Mouse (Mus musculus): ENCODE results near the gene Nmnat2. TPM values are rescaled to one million over a fixed set of nuclear protein-coding genes. Genes with fewer than 3 reads are reported as not detected.

Gene Nmnat2
- polyA plus RNA-seq, 1 experiment, result 3.2 TPM

GRCm38 (mm10) chr1:153111596-153111995 is 156.8 kb downstream of the Nmnat2 start:
- peaks cover 8% of the 10 kb centered on the region for H3K4me1 ChIP-seq (ENCODE audit: control insufficient read depth, insufficient read depth, low read length)
- H3K36me3 ChIP-seq (ENCODE audit: control insufficient read depth, insufficient read depth, low read length), result no peaks in the 10 kb centered on the region
- TF ChIP-seq POLR2A (IDR thresholded peaks at IDR 0.05; ENCODE audit: control insufficient read depth, low read depth, low read length) (no peak), CTCF (IDR thresholded peaks at IDR 0.05; ENCODE audit: control insufficient read depth, insufficient read depth, insufficient replicate concordance, low read depth, low read length) (no peak)
- no peaks in the 10 kb centered on the region for H3K27me3 ChIP-seq (ENCODE audit: control insufficient read depth, insufficient read depth, low read length)
- H3K4me3 ChIP-seq (ENCODE audit: control insufficient read depth, low read depth, low read length), result no peak overlapping the region
- no peak overlapping the region for H3K27ac ChIP-seq (ENCODE audit: control insufficient read depth, insufficient read depth, low read depth, low read length)

GRCm38 (mm10) chr1:153115315-153115714 is 160.5 kb downstream of the Nmnat2 start:
- Histone ChIP-seq H3K27ac (ENCODE audit: control insufficient read depth, insufficient read depth, low read depth, low read length) (no peak overlapping the region), H3K27me3 (ENCODE audit: control insufficient read depth, insufficient read depth, low read length) (no peaks in the 10 kb centered on the region), H3K36me3 (ENCODE audit: control insufficient read depth, insufficient read depth, low read length) (no peaks in the 10 kb centered on the region), H3K4me3 (ENCODE audit: control insufficient read depth, low read depth, low read length) (no peak overlapping the region), H3K4me1 (ENCODE audit: control insufficient read depth, insufficient read depth, low read length) (peaks cover 4% of the 10 kb centered on the region)
- TF ChIP-seq POLR2A (IDR thresholded peaks at IDR 0.05; ENCODE audit: control insufficient read depth, low read depth, low read length) (no peak), CTCF (IDR thresholded peaks at IDR 0.05; ENCODE audit: control insufficient read depth, insufficient read depth, insufficient replicate concordance, low read depth, low read length) (peak; percentile 13; the same call in 1 of the 2 replicates)

- Histone ChIP-seq H3K36me3 (ENCODE audit: control insufficient read depth, insufficient read depth, low read length) (no peaks in the 10 kb centered on the region), H3K27me3 (ENCODE audit: control insufficient read depth, insufficient read depth, low read length) (no peaks in the 10 kb centered on the region), H3K4me1 (ENCODE audit: control insufficient read depth, insufficient read depth, low read length) (peaks cover 2% of the 10 kb centered on the region), H3K27ac (ENCODE audit: control insufficient read depth, insufficient read depth, low read depth, low read length) (no peak overlapping the region), H3K4me3 (ENCODE audit: control insufficient read depth, low read depth, low read length) (no peak overlapping the region)
- TF ChIP-seq POLR2A (IDR thresholded peaks at IDR 0.05; ENCODE audit: control insufficient read depth, low read depth, low read length), result no peak
- TF ChIP-seq CTCF (IDR thresholded peaks at IDR 0.05; ENCODE audit: control insufficient read depth, insufficient read depth, insufficient replicate concordance, low read depth, low read length), result no peak
Observed at GRCm38 (mm10) chr1:153120544-153120943, 165.8 kb downstream of the Nmnat2 start.

GRCm38 (mm10) chr1:153121320-153121719 is 166.5 kb downstream of the Nmnat2 start:
- no peaks in the 10 kb centered on the region for H3K27me3 ChIP-seq (ENCODE audit: control insufficient read depth, insufficient read depth, low read length)
- H3K36me3 ChIP-seq (ENCODE audit: control insufficient read depth, insufficient read depth, low read length), result no peaks in the 10 kb centered on the region
- H3K4me1 ChIP-seq (ENCODE audit: control insufficient read depth, insufficient read depth, low read length), result no peaks in the 10 kb centered on the region
- no peak overlapping the region for H3K4me3 ChIP-seq (ENCODE audit: control insufficient read depth, low read depth, low read length)
- TF ChIP-seq POLR2A (IDR thresholded peaks at IDR 0.05; ENCODE audit: control insufficient read depth, low read depth, low read length) (no peak), CTCF (IDR thresholded peaks at IDR 0.05; ENCODE audit: control insufficient read depth, insufficient read depth, insufficient replicate concordance, low read depth, low read length) (no peak)
- H3K27ac ChIP-seq (ENCODE audit: control insufficient read depth, insufficient read depth, low read depth, low read length), result no peak overlapping the region

GRCm38 (mm10) chr1:153122764-153123163 is 168.0 kb downstream of the Nmnat2 start:
- Histone ChIP-seq H3K4me1 (ENCODE audit: control insufficient read depth, insufficient read depth, low read length) (no peaks in the 10 kb centered on the region), H3K4me3 (ENCODE audit: control insufficient read depth, low read depth, low read length) (no peak overlapping the region), H3K36me3 (ENCODE audit: control insufficient read depth, insufficient read depth, low read length) (no peaks in the 10 kb centered on the region), H3K27me3 (ENCODE audit: control insufficient read depth, insufficient read depth, low read length) (no peaks in the 10 kb centered on the region), H3K27ac (ENCODE audit: control insufficient read depth, insufficient read depth, low read depth, low read length) (no peak overlapping the region)
- TF ChIP-seq POLR2A (IDR thresholded peaks at IDR 0.05; ENCODE audit: control insufficient read depth, low read depth, low read length) (no peak), CTCF (IDR thresholded peaks at IDR 0.05; ENCODE audit: control insufficient read depth, insufficient read depth, insufficient replicate concordance, low read depth, low read length) (no peak)

GRCm38 (mm10) chr1:153124502-153124901 is 169.7 kb downstream of the Nmnat2 start:
- Histone ChIP-seq H3K27me3 (ENCODE audit: control insufficient read depth, insufficient read depth, low read length) (no peaks in the 10 kb centered on the region), H3K4me1 (ENCODE audit: control insufficient read depth, insufficient read depth, low read length) (no peaks in the 10 kb centered on the region), H3K4me3 (ENCODE audit: control insufficient read depth, low read depth, low read length) (no peak overlapping the region), H3K27ac (ENCODE audit: control insufficient read depth, insufficient read depth, low read depth, low read length) (no peak overlapping the region), H3K36me3 (ENCODE audit: control insufficient read depth, insufficient read depth, low read length) (no peaks in the 10 kb centered on the region)
- TF ChIP-seq POLR2A (IDR thresholded peaks at IDR 0.05; ENCODE audit: control insufficient read depth, low read depth, low read length) (no peak), CTCF (IDR thresholded peaks at IDR 0.05; ENCODE audit: control insufficient read depth, insufficient read depth, insufficient replicate concordance, low read depth, low read length) (no peak)

GRCm38 (mm10) chr1:153125287-153126275 is 170.8 kb downstream of the Nmnat2 start:
- TF ChIP-seq POLR2A (IDR thresholded peaks at IDR 0.05; ENCODE audit: control insufficient read depth, low read depth, low read length) (no peak), CTCF (IDR thresholded peaks at IDR 0.05; ENCODE audit: control insufficient read depth, insufficient read depth, insufficient replicate concordance, low read depth, low read length) (no peak)
- no peaks in the 10 kb centered on the region for H3K4me1 ChIP-seq (ENCODE audit: control insufficient read depth, insufficient read depth, low read length)
- H3K36me3 ChIP-seq (ENCODE audit: control insufficient read depth, insufficient read depth, low read length), result no peaks in the 10 kb centered on the region
- H3K27ac ChIP-seq (ENCODE audit: control insufficient read depth, insufficient read depth, low read depth, low read length), result no peak overlapping the region
- H3K4me3 ChIP-seq (ENCODE audit: control insufficient read depth, low read depth, low read length), result no peak overlapping the region
- no peaks in the 10 kb centered on the region for H3K27me3 ChIP-seq (ENCODE audit: control insufficient read depth, insufficient read depth, low read length)

All from testis, adult 2 months (tissue).